Mouse (Mus musculus): Measurements from ENCODE around the gene Pdcd7.

The Pdcd7 gene

GRCm38 (mm10) chr9:65347112-65347850, 1.4 kb downstream of the Pdcd7 start:
- in situ Hi-C loops (cut with MboI; ENCODE audit: low pct_unique_long_range_greater_than_20kb in 1 of 2, low sequenced_read_pairs in 2 of 2, unreplicated experiment in 1 of 2): no loop called here

- in situ Hi-C loops (cut with MboI; ENCODE audit: low pct_unique_long_range_greater_than_20kb in 1 of 2, low sequenced_read_pairs in 2 of 2, unreplicated experiment in 1 of 2): no loop called here
Observed at GRCm38 (mm10) chr9:65353251-65353650, 7.3 kb downstream of the Pdcd7 start.

- in situ Hi-C loops (cut with MboI; ENCODE audit: low pct_unique_long_range_greater_than_20kb in 1 of 2, low sequenced_read_pairs in 2 of 2, unreplicated experiment in 1 of 2): no loop called here
Observed at GRCm38 (mm10) chr9:65356561-65356960, 10.7 kb downstream of the Pdcd7 start.

GRCm38 (mm10) chr9:65356971-65357370, 11.1 kb downstream of the Pdcd7 start:
- in situ Hi-C loops (cut with MboI; ENCODE audit: low pct_unique_long_range_greater_than_20kb in 1 of 2, low sequenced_read_pairs in 2 of 2, unreplicated experiment in 1 of 2): no loop called here

- in situ Hi-C loops (cut with MboI; ENCODE audit: low pct_unique_long_range_greater_than_20kb in 1 of 2, low sequenced_read_pairs in 2 of 2, unreplicated experiment in 1 of 2): no loop called here
Observed at GRCm38 (mm10) chr9:65358956-65359480, 13.1 kb downstream of the Pdcd7 start.

GRCm38 (mm10) chr9:65360641-65361448, 14.9 kb downstream of the Pdcd7 start, which contains the start of gene Ubap1l:
Gene Ubap1l (plus strand): TSS chr9:65361041.
- in situ Hi-C loops (cut with MboI; ENCODE audit: low pct_unique_long_range_greater_than_20kb in 1 of 2, low sequenced_read_pairs in 2 of 2, unreplicated experiment in 1 of 2): no loop called here

GRCm38 (mm10) chr9:65363684-65364083, 17.8 kb downstream of the Pdcd7 start:
- in situ Hi-C loops (cut with MboI; ENCODE audit: low pct_unique_long_range_greater_than_20kb in 1 of 2, low sequenced_read_pairs in 2 of 2, unreplicated experiment in 1 of 2): no loop called here

GRCm38 (mm10) chr9:65365721-65366120, 19.8 kb downstream of the Pdcd7 start:
- in situ Hi-C loops (cut with MboI; ENCODE audit: low pct_unique_long_range_greater_than_20kb in 1 of 2, low sequenced_read_pairs in 2 of 2, unreplicated experiment in 1 of 2): no loop called here

GRCm38 (mm10) chr9:65371756-65372155, 25.9 kb downstream of the Pdcd7 start:
- in situ Hi-C loops (cut with MboI; ENCODE audit: low pct_unique_long_range_greater_than_20kb in 1 of 2, low sequenced_read_pairs in 2 of 2, unreplicated experiment in 1 of 2): no loop called here

- in situ Hi-C loops (cut with MboI; ENCODE audit: low pct_unique_long_range_greater_than_20kb in 1 of 2, low sequenced_read_pairs in 2 of 2, unreplicated experiment in 1 of 2): no loop called here
Observed at GRCm38 (mm10) chr9:65372449-65372848, 26.5 kb downstream of the Pdcd7 start.

GRCm38 (mm10) chr9:65374468-65375162, 28.7 kb downstream of the Pdcd7 start:
- in situ Hi-C loops (cut with MboI; ENCODE audit: low pct_unique_long_range_greater_than_20kb in 1 of 2, low sequenced_read_pairs in 2 of 2, unreplicated experiment in 1 of 2): no loop called here

GRCm38 (mm10) chr9:65375163-65375934, 29.4 kb downstream of the Pdcd7 start:
- in situ Hi-C loops (cut with MboI; ENCODE audit: low pct_unique_long_range_greater_than_20kb in 1 of 2, low sequenced_read_pairs in 2 of 2, unreplicated experiment in 1 of 2): no loop called here

GRCm38 (mm10) chr9:65381017-65381590, 35.2 kb downstream of the Pdcd7 start:
- in situ Hi-C loops (cut with MboI; ENCODE audit: low pct_unique_long_range_greater_than_20kb in 1 of 2, low sequenced_read_pairs in 2 of 2, unreplicated experiment in 1 of 2): no loop called here

- in situ Hi-C loops (cut with MboI; ENCODE audit: low pct_unique_long_range_greater_than_20kb in 1 of 2, low sequenced_read_pairs in 2 of 2, unreplicated experiment in 1 of 2): no loop called here
Observed at GRCm38 (mm10) chr9:65382031-65382750, 36.3 kb downstream of the Pdcd7 start.

- in situ Hi-C loops (cut with MboI; ENCODE audit: low pct_unique_long_range_greater_than_20kb in 1 of 2, low sequenced_read_pairs in 2 of 2, unreplicated experiment in 1 of 2): no loop called here
Observed at GRCm38 (mm10) chr9:65382751-65383097, 36.8 kb downstream of the Pdcd7 start.

- in situ Hi-C loops (cut with MboI; ENCODE audit: low pct_unique_long_range_greater_than_20kb in 1 of 2, low sequenced_read_pairs in 2 of 2, unreplicated experiment in 1 of 2): no loop called here
Observed at GRCm38 (mm10) chr9:65384276-65384675, 38.4 kb downstream of the Pdcd7 start.

- in situ Hi-C loops (cut with MboI; ENCODE audit: low pct_unique_long_range_greater_than_20kb in 1 of 2, low sequenced_read_pairs in 2 of 2, unreplicated experiment in 1 of 2): no loop called here
Observed at GRCm38 (mm10) chr9:65386373-65387140, 40.7 kb downstream of the Pdcd7 start.

All from mouse embryonic stem cell (cell line).